Mouse (Mus musculus): Measurements from ENCODE around the gene C5ar2. TPM values are rescaled to one million over a fixed set of nuclear protein-coding genes. Genes with fewer than 3 reads are reported as not detected.
A peak's percentile ranks its signal among the peaks of the same experiment; 100 is the strongest.

The C5ar2 gene
- polyA plus RNA-seq, 1 experiment = 1.8 TPM

DNA sequence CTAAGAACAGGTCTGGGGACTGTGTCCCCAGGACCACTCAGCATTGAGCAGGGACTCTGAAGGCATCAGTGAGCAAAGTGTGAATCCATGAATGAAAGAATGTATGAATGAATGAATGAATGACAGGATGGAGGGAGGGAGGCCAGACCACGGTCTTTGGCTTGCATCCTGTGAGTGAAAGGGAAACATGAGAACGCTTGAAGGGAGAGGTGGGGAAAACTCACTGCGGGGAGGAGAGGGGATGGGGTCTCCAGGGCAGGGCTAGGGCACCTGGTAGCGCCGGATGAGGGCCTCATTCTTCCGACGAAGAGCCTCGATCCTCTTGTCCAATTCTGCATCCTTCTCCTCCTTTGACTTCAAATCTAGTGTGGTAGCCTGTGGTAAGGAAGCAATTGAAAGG lies 40.0 kb upstream of the C5ar2 start:
- TF ChIP-seq POLR2A (IDR thresholded peaks at IDR 0.05; ENCODE audit: low read depth, low read length) (no peak), CTCF (IDR thresholded peaks at IDR 0.05; ENCODE audit: extremely low read depth, insufficient read depth, insufficient read length, insufficient replicate concordance) (no peak)
- Histone ChIP-seq H3K27me3 (ENCODE audit: control insufficient read depth, insufficient read depth, low read length) (no peaks in the 10 kb centered on the region), H3K36me3 (ENCODE audit: control insufficient read depth, insufficient read depth, low read length) (peaks cover 31% of the 10 kb centered on the region), H3K4me3 (ENCODE audit: extremely low read depth, insufficient read depth, insufficient read length) (no peak overlapping the region), H3K4me1 (ENCODE audit: control insufficient read depth, insufficient read depth, insufficient read length) (peaks cover 7% of the 10 kb centered on the region; the same call in 1 of the 2 replicates), H3K27ac (ENCODE audit: insufficient read depth, low read length) (no peak overlapping the region)
- WGBS = 96% methylated on average over 8 of the region's 8 CpGs
- no peak for DNase-seq (ENCODE audit: low read depth in 1 of 2, low spot score in 2 of 2)

DNA sequence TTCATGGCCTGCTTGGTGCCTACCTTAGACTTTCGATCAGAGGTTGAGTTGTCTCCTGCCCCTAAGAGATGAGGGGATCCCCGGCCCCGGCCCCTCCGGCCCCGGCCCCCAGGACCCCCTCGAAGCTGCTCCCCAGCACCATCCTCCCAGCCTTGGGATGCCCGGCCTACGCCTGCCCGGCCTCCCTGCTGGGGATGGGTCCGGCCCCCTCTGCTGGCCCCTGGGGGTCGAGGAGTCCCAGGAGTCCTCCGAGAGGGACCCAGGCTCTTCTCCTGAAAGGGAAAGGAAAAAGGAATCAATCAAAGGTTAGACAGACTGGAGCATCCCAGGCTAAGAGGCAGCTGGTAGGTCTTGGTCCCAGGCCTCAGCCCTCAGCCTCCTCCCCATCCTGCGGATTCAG lies 38.4 kb upstream of the C5ar2 start:
- WGBS = 97% methylated on average over 13 of the region's 13 CpGs
- no peak for TF ChIP-seq POLR2A (IDR thresholded peaks at IDR 0.05; ENCODE audit: low read depth, low read length)
- TF ChIP-seq CTCF (IDR thresholded peaks at IDR 0.05; ENCODE audit: extremely low read depth, insufficient read depth, insufficient read length, insufficient replicate concordance) = no peak
- H3K4me3 ChIP-seq (ENCODE audit: extremely low read depth, insufficient read depth, insufficient read length) = no peak overlapping the region

DNA sequence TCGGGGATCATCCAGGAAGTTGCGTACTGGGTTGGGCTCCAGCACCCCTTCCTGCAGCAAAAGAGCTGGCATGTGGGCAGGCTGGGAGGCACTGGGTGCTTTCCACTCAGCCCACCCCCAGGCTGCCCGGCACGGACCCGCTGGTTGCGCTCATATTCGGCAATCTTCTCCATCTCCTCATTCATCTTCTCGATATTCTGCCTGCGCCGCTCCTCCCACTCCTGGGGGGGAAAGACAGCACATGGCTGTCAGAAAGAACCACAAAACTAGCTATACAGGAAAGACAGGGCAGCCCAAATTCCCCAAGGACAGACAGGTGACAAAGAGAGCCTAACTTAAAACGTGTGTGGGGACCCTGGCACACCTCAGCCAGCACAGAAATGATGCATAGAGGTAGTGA lies 36.8 kb upstream of the C5ar2 start:
- peaks cover 7% of the 10 kb centered on the region; the same call in 1 of the 2 replicates for H3K4me1 ChIP-seq (ENCODE audit: control insufficient read depth, insufficient read depth, insufficient read length)
- H3K4me3 ChIP-seq (ENCODE audit: extremely low read depth, insufficient read depth, insufficient read length) = no peak overlapping the region
- TF ChIP-seq POLR2A (IDR thresholded peaks at IDR 0.05; ENCODE audit: low read depth, low read length) = no peak
- TF ChIP-seq CTCF (IDR thresholded peaks at IDR 0.05; ENCODE audit: extremely low read depth, insufficient read depth, insufficient read length, insufficient replicate concordance) = no peak
- peaks cover 49% of the 10 kb centered on the region for H3K36me3 ChIP-seq (ENCODE audit: control insufficient read depth, insufficient read depth, low read length)
- H3K27me3 ChIP-seq (ENCODE audit: control insufficient read depth, insufficient read depth, low read length) = no peaks in the 10 kb centered on the region
- no peak for DNase-seq (ENCODE audit: low read depth in 1 of 2, low spot score in 2 of 2)
- 81% methylated on average over 11 of the region's 11 CpGs for WGBS
- H3K27ac ChIP-seq (ENCODE audit: insufficient read depth, low read length) = no peak overlapping the region

More for the DNA sequence above, 38.4 kb upstream of the C5ar2 start:
- DNase-seq (ENCODE audit: low read depth in 1 of 2, low spot score in 2 of 2) = no peak
- peaks cover 40% of the 10 kb centered on the region for H3K36me3 ChIP-seq (ENCODE audit: control insufficient read depth, insufficient read depth, low read length)
- H3K27ac ChIP-seq (ENCODE audit: insufficient read depth, low read length) = no peak overlapping the region
- H3K27me3 ChIP-seq (ENCODE audit: control insufficient read depth, insufficient read depth, low read length) = no peaks in the 10 kb centered on the region
- peaks cover 7% of the 10 kb centered on the region; the same call in 1 of the 2 replicates for H3K4me1 ChIP-seq (ENCODE audit: control insufficient read depth, insufficient read depth, insufficient read length)

DNA sequence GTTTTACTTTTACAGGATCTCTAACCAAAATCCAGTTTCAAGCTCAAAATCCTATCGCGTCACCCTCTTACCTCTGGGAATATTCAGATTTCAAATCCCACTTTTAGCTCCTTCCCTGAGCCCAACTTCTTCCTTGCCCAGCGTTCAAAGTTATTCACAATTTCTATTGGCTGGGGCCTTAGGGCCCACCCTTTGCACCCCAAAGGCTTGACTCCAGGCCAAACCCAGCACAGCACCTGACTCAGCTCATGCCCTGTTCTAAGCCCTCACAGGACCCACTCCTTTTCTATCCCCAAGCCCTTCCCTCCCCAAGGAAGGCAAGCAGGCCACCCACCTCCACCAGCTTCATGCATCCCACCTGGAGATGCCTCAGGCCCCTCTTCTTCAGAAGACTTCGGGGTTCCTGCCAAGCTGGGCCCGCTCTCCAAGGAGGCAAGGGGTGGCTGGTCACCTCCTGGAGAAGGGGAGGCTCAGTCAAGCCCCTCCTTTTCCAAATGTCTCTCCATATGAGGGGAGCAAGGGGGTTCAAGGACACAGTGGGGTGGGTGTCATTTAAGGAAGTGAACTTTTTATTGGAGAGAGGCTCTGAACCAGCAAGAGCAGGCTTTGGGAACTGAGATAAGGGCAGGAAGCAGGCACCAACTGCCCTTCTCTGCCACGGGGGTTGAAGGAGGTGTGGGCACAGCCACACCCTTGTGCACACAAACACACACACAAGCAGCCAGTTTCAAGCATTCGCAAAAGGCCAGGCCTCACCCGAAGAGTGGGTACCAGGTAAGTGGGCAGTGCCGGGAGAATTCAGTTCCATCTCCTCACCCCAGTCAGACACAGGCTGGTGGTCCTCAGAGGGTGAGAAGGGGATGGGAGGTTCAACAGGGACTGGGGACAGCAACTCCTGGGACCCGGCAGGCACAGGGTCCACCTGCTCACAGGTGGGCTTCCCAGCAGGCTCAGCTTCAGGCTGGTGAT lies 31.3 kb upstream of the C5ar2 start:
- H3K36me3 ChIP-seq (ENCODE audit: control insufficient read depth, insufficient read depth, low read length) = peaks cover 24% of the 10 kb centered on the region
- no peak overlapping the region for H3K27ac ChIP-seq (ENCODE audit: insufficient read depth, low read length)
- peaks cover 12% of the 10 kb centered on the region for H3K4me1 ChIP-seq (ENCODE audit: control insufficient read depth, insufficient read depth, insufficient read length)
- WGBS = 63% methylated on average over 10 of the region's 10 CpGs
- DNase-seq (ENCODE audit: low read depth in 1 of 2, low spot score in 2 of 2) = no peak
- no peak overlapping the region for H3K4me3 ChIP-seq (ENCODE audit: extremely low read depth, insufficient read depth, insufficient read length)
- H3K27me3 ChIP-seq (ENCODE audit: control insufficient read depth, insufficient read depth, low read length) = no peaks in the 10 kb centered on the region
- TF ChIP-seq POLR2A (IDR thresholded peaks at IDR 0.05; ENCODE audit: low read depth, low read length) (no peak), CTCF (IDR thresholded peaks at IDR 0.05; ENCODE audit: extremely low read depth, insufficient read depth, insufficient read length, insufficient replicate concordance) (no peak)

DNA sequence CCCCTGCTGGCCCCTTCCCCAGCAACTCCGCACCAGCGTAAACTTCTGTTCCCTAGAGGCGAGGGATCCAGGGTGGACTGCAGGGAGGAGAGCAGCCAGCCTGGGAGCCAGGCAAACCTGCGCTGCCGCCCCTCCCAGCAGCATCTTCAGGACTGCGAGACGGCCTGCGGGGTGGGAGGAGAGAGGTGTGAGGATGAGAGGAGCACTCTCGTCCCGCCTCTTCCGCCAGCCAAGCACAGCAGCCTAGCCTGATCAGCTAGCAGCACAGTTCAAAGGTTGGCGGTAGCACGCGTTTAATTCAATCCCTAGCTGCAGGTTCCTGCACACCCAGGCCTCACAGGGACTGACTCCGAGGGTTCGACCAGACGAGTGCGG lies 29.8 kb upstream of the C5ar2 start:
- no peaks in the 10 kb centered on the region for H3K27me3 ChIP-seq (ENCODE audit: control insufficient read depth, insufficient read depth, low read length)
- WGBS = under 1% methylated on average over 18 of the region's 18 CpGs
- peak overlapping the region; percentile 84 for H3K4me3 ChIP-seq (ENCODE audit: extremely low read depth, insufficient read depth, insufficient read length)
- peak overlapping the region; percentile 75 for H3K27ac ChIP-seq (ENCODE audit: insufficient read depth, low read length)
- DNase-seq (ENCODE audit: low read depth in 1 of 2, low spot score in 2 of 2) = peak; percentile 64 to 71
- peaks cover 12% of the 10 kb centered on the region for H3K4me1 ChIP-seq (ENCODE audit: control insufficient read depth, insufficient read depth, insufficient read length)
- peak; percentile 33; the same call in 1 of the 2 replicates for TF ChIP-seq POLR2A (IDR thresholded peaks at IDR 0.05; ENCODE audit: low read depth, low read length)
- TF ChIP-seq CTCF (IDR thresholded peaks at IDR 0.05; ENCODE audit: extremely low read depth, insufficient read depth, insufficient read length, insufficient replicate concordance) = no peak
- H3K36me3 ChIP-seq (ENCODE audit: control insufficient read depth, insufficient read depth, low read length) = peaks cover 22% of the 10 kb centered on the region

DNA sequence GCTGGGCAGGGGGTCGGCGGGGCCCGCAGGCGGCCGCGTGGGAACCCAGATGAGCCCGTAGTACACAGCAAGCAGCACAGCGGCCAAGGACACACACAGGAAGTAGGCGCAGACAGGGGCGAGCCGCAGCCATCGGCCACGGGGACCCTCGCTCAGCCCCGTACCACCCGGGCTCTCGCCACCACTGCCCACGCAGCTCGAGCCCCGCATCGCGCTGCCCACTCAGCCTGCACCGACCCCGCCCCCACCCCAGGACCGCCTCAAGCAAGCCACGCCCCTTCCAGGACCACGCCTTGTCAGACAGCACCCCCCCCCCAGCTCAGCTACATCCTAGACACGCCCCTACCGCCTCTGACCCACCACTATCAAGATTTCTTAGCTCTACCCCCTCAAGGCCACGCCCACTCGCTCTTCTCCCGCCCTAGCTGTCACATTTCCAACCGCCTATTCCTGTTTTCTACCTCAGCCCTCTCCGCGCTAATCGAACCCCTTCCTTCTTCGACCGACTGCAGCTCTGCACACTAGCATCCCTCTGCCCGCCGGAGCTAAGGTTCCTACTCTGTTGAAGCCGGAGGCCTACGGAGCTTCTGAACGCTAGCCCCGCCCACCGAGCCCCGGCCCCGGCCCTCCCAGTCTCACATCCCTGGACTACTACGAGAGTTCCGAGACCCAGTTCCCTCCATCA lies 29.3 kb upstream of the C5ar2 start, which contains the start of gene Inafm1:
Inafm1 (minus strand) TSS at position 537 of the 685 bp plus-strand sequence.
- H3K27me3 ChIP-seq (ENCODE audit: control insufficient read depth, insufficient read depth, low read length) = no peaks in the 10 kb centered on the region
- peak within 1 kb of the TSS; percentile 75 for H3K27ac ChIP-seq (ENCODE audit: insufficient read depth, low read length)
- TF ChIP-seq POLR2A (IDR thresholded peaks at IDR 0.05; ENCODE audit: low read depth, low read length) = 0 out of 2 replicates have a peak, but pooled peaks have one; percentile 3
- no peak for TF ChIP-seq CTCF (IDR thresholded peaks at IDR 0.05; ENCODE audit: extremely low read depth, insufficient read depth, insufficient read length, insufficient replicate concordance)
- peaks cover 12% of the 10 kb centered on the region for H3K4me1 ChIP-seq (ENCODE audit: control insufficient read depth, insufficient read depth, insufficient read length)
- DNase-seq (ENCODE audit: low read depth in 1 of 2, low spot score in 2 of 2) = peak; percentile 86 to 87
- H3K36me3 ChIP-seq (ENCODE audit: control insufficient read depth, insufficient read depth, low read length) = peaks cover 19% of the 10 kb centered on the region
- peak within 1 kb of the TSS; percentile 84 for H3K4me3 ChIP-seq (ENCODE audit: extremely low read depth, insufficient read depth, insufficient read length)
- 1% methylated on average over 43 of the region's 49 CpGs for WGBS
